Mouse (Mus musculus) lung, embryonic 16.5 days (tissue): ENCODE measurements around the gene 4930442H23Rik. TPM values are rescaled to one million over a fixed set of nuclear protein-coding genes. Genes with fewer than 3 reads are reported as not detected.

Source experiments
- ATAC-seq: fragments of 200-750 bp; cut with Nextera tagmentation; 2 replicates; pipeline ENCODE4 v1.8.0; 2017; ENCODE audit warnings: low read depth, mild to moderate bottlenecking, moderate library complexity
- H3K27ac ChIP-seq: fragments of 300-500 bp; sonication (generic); 2 replicates; pipeline ENCODE4 v1.5.1; 2014; ENCODE audit warnings: mild to moderate bottlenecking, control low read depth, low read length
- H3K27me3 ChIP-seq: fragments of 300-500 bp; sonication (generic); 2 replicates; pipeline ENCODE4 v1.6.1; 2014; ENCODE audit warnings: low read depth, low read length, mixed read lengths; ENCODE audit not compliant: control insufficient read depth, insufficient read depth
- H3K36me3 ChIP-seq: fragments of 300-500 bp; sonication (generic); 2 replicates; pipeline ENCODE4 v1.6.1; 2014; ENCODE audit warnings: low read length; ENCODE audit not compliant: control insufficient read depth, insufficient read depth
- H3K4me1 ChIP-seq: fragments of 300-500 bp; sonication (generic); replicated peaks from 2 replicates; pipeline ENCODE4 v1.6.1; 2014; ENCODE audit warnings: low read length, mixed read lengths; ENCODE audit not compliant: control insufficient read depth, insufficient read depth
- H3K4me2 ChIP-seq: fragments of 300-500 bp; sonication (generic); 2 replicates; pipeline ENCODE4 v1.6.1; 2014; ENCODE audit warnings: low read depth, low read length, control low read depth
- H3K4me3 ChIP-seq: fragments of 300-500 bp; sonication (generic); 2 replicates; pipeline ENCODE4 v1.5.1; 2014; ENCODE audit warnings: mild to moderate bottlenecking, low read length, control low read depth
- H3K9ac ChIP-seq: fragments of 300-500 bp; sonication (generic); 2 replicates; pipeline ENCODE4 v1.6.1; 2014; ENCODE audit warnings: low read length, control low read depth
- H3K9me3 ChIP-seq: fragments of 300-500 bp; sonication (generic); 2 replicates; pipeline ENCODE4 v1.6.1; 2016; ENCODE audit warnings: low read length; ENCODE audit not compliant: control insufficient read depth
- WGBS: fragments of 180-500 bp; shearing (Covaris S2); extraction: QIAGEN DNeasy Blood & Tissue Kit; methylation state at CpG from one replicate; pipeline ENCODE4 v1.1.7; 2014; 5-methylcytosine and 5-hydroxymethylcytosine counted together
- polyA plus RNA-seq: library from polyadenylated mRNA; unstranded; fragments of >200 nt; fragmentation: Nextera tagmentation; extraction: Ambion mirVana; gene quantifications from 2 replicates; pipeline ENCODE4 v1.2.1, GENCODE M21; 2015

Gene 4930442H23Rik
- polyA plus RNA-seq, 1 experiment from 2014 or later = not detected

DNA sequence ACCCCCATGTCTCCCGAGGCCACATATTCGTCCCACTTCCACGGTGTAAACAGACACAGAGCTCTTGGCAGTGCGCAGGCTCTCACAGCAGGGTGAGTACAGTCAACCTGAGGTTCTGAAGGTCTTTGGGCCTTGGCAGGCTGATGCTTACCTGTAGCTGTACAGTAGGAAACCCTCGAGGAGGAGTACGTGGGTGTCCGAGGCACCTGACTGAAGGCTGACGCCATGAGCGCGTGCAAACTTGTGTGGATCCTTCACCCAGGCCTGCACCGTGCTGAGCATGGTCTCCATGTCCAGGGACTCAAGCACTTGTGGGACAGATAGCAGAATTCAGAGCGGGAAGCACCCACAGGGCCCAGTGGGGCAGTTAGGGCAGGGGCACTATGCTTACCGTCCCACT, 16.5 kb upstream of the 4930442H23Rik start:
- Histone ChIP-seq H3K4me3 (no peak overlapping the region), H3K4me1 (no peaks in the 10 kb centered on the region), H3K36me3 (no peaks in the 10 kb centered on the region), H3K4me2 (no peak overlapping the region), H3K27me3 (peaks cover 19% of the 10 kb centered on the region), H3K9me3 (no peaks in the 10 kb centered on the region), H3K27ac (no peak overlapping the region), H3K9ac (no peak overlapping the region)
- 75% methylated on average over 13 of the region's 13 CpGs for WGBS
- no peak for ATAC-seq

DNA sequence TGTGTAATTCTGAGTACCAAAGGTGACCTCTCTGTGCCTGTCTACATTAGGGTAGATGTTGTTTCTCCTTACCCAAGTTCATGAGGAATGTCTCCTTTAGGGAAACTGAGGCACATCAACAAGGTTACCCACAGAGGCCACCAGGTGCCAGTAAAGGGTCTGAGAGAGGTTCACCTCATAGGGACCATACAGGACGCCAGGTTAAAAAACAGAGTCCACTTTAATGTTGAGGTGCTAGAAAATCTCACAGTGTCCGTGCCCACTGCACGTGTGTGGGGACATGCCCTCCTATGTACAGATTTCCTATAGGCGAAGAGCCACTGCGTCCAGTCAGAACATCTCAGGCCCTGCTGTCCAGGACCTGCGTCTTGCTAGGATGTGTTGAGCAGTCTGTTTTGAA, 15.3 kb upstream of the 4930442H23Rik start:
- Histone ChIP-seq H3K4me3 (no peak overlapping the region), H3K4me1 (0 out of 2 replicates have a peak, but pooled peaks cover 2% of the 10 kb centered on the region), H3K9me3 (no peaks in the 10 kb centered on the region), H3K4me2 (no peak overlapping the region), H3K27ac (no peak overlapping the region), H3K9ac (no peak overlapping the region), H3K36me3 (no peaks in the 10 kb centered on the region), H3K27me3 (peaks cover 31% of the 10 kb centered on the region)
- WGBS = 80% methylated on average over 6 of the region's 6 CpGs
- ATAC-seq = no peak

DNA sequence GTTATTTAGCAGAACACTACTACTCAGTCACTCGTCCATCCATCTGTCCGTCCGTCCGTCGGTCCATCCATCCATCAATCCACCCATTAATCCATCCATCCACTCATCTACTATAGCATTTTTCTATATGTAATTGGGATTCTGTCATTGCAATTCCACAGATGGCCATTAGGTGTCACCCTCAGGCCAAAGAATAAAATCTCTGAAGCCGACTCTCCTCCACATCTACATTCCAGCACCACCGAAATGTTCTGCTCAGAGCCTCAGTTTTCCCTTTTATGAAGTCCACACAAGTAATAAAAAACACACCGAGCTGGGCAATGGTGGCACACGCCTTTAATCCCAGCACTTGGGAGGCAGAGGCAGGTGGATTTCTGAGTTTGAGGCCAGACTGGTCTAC, 14.6 kb upstream of the 4930442H23Rik start:
- no peak overlapping the region for H3K27ac ChIP-seq
- peaks cover 37% of the 10 kb centered on the region for H3K27me3 ChIP-seq
- H3K4me2 ChIP-seq = no peak overlapping the region
- H3K4me3 ChIP-seq = no peak overlapping the region
- H3K9ac ChIP-seq = no peak overlapping the region
- 2% methylated on average over 9 of the region's 9 CpGs for WGBS
- H3K36me3 ChIP-seq = no peaks in the 10 kb centered on the region
- peaks cover 3% of the 10 kb centered on the region; the same call in 1 of the 2 replicates for H3K4me1 ChIP-seq
- no peak for ATAC-seq
- H3K9me3 ChIP-seq = no peaks in the 10 kb centered on the region

DNA sequence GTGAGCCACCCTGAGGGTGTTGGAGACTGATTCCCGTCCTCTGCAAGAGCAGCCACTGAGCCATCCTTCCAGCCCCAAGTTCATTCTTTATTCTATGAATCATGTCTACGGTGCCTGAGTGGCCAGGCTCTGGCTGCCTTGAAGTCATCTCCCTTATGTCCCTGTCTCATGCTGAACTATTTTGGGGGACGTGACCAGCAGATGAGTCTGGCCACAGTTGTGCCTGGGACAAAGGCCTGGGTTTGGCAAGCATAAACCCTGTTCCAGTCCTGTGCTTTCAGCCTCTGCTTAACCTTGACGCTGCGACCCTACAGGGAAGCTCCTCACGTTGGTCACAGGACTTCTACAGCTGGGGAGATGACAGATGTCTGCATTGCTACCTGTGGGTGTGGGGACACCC, 13.7 kb upstream of the 4930442H23Rik start:
- Histone ChIP-seq H3K4me2 (no peak overlapping the region), H3K4me3 (no peak overlapping the region), H3K9ac (no peak overlapping the region), H3K9me3 (no peaks in the 10 kb centered on the region), H3K4me1 (peaks cover 9% of the 10 kb centered on the region), H3K27me3 (peaks cover 40% of the 10 kb centered on the region), H3K27ac (no peak overlapping the region), H3K36me3 (no peaks in the 10 kb centered on the region)
- 43% methylated on average over 6 of the region's 6 CpGs for WGBS
- ATAC-seq = no peak

DNA sequence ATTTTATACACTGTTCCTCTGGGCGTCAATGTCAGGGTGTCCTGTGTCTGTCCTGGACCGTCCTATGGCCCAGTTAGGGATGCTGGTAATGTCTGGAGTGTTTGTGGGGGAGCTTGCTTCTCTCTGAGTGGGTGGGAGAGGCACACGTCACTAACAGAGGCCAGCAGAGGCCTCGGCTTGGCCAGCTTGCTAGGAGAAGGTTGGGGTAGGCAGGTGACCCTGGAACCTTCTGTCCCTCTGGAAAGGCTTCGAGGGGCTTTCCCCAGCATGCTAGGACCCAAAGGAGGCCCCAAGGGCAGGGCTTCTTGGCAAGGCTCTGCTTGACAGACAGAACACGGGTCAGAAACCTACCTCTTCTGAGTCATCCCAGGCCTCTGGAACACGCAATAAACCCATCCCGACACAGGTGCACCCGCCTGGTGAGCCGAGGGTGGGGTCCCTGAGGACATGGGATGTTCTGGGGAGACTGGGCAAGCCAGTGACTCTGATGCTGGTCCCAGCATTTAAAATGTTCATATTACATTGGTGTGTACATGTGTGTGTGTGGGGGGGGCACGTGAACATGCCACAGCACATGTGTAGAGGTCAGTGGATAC, 12.9 kb upstream of the 4930442H23Rik start:
- Histone ChIP-seq H3K4me1 (peaks cover 15% of the 10 kb centered on the region), H3K9ac (no peak overlapping the region), H3K27ac (no peak overlapping the region), H3K27me3 (peaks cover 40% of the 10 kb centered on the region), H3K36me3 (no peaks in the 10 kb centered on the region), H3K9me3 (no peaks in the 10 kb centered on the region), H3K4me2 (no peak overlapping the region), H3K4me3 (no peak overlapping the region)
- ATAC-seq = no peak
- WGBS = 58% methylated on average over 11 of the region's 11 CpGs

DNA sequence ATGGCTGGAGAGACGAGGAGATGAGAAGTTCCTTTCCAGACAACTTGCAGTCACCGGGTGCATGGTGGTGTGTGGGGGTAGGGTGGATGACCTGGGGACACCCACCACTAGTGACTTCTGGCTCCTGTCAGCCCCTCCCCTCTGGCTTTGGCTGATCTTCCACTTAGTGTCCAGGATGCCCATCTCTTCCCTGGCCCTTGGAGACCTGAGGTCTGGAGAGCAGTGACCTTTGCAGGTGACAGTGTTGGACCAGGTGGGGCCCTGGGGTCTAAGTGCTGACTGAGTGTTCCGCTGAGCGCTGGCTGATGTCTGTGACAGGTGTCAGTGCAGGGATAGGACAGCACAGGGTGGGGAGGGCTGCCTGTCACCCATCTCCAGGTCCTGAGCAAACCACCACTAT, 11.7 kb upstream of the 4930442H23Rik start:
- peak overlapping the region; percentile 54; the same call in 1 of the 2 replicates for H3K27ac ChIP-seq
- no peak for ATAC-seq
- no peak overlapping the region for H3K4me2 ChIP-seq
- H3K4me1 ChIP-seq = peaks cover 23% of the 10 kb centered on the region
- H3K4me3 ChIP-seq = no peak overlapping the region
- whole genome bisulfite sequencing = 57% methylated on average over 4 of the region's 4 CpGs
- H3K27me3 ChIP-seq = peaks cover 40% of the 10 kb centered on the region
- H3K9me3 ChIP-seq = no peaks in the 10 kb centered on the region
- peaks cover 6% of the 10 kb centered on the region for H3K36me3 ChIP-seq
- H3K9ac ChIP-seq = peak overlapping the region; percentile 56

DNA sequence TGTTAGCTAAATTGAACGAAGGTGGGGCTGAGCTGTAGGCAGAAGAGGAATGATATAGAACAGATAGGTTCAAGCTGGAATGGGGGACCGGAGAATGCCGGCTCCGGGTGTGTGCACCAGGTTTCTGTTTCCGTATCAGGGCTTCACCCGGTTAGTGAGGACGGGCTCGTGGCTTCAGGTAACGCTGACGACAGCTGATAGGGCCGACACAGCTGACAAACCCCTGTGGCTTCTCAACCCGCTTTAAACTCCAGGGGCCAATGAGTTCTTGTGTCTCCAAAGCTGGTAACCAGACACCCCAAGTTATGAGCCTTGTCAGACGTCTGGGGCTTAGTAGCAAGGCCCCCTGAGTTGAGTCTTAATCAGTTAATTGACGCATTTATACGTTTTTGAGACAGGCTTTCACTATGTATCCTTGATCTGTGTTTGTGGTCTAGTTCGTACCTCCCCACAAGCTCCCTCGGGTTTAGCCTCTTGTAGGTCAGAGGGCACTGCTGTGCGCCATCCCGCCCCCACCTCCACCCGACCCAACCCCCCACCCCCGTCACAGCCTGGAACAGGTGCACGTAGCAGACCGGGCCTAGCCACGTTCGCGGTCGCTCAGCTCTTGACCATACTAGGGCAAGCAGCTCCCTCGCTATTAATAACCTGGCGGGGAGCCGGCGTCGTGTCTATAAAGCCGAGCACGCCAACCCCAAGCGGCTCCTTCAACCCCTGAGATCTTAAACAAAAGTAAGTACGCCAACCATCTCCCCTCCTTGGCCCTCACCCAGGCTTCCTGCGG, 10.5 kb upstream of the 4930442H23Rik start:
- Histone ChIP-seq H3K9me3 (no peaks in the 10 kb centered on the region), H3K4me2 (peak overlapping the region; percentile 33; the same call in 1 of the 2 replicates), H3K27me3 (peaks cover 40% of the 10 kb centered on the region), H3K27ac (peak overlapping the region; percentile 54; the same call in 1 of the 2 replicates), H3K9ac (peak overlapping the region; percentile 56; the same call in 1 of the 2 replicates), H3K36me3 (peaks cover 9% of the 10 kb centered on the region), H3K4me1 (peaks cover 23% of the 10 kb centered on the region), H3K4me3 (0 out of 2 replicates have a peak overlapping the region, but pooled peaks have one; percentile 15)
- WGBS = 10% methylated on average over 37 of the region's 37 CpGs
- peak; percentile 16; the same call in 1 of the 2 replicates for ATAC-seq

DNA sequence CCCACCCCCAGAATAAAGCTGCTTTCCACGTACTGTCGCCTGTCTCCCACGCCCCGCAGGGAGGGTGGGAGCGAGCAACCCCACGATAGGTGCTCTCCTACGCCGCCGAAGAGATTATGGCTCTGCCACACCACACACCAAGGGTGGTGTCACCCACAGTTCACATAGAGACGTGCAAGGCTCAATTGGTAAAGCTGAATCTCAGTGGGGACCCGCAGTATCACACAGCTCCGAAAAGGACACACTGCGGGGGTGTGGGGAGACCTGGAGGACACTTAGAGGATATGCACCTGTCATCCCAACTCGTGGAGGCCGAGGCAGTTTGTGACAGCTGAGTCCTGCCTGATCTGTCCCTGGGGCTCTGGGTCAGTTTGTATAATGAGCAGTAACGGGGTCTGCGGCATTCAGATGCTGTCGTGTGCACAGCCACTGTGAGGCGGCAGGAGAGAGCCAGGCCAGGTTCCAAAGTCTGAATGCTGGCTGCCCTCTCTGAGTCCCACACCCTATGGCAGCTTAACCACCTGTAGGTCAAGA, 9.4 kb upstream of the 4930442H23Rik start:
- Histone ChIP-seq H3K9me3 (no peaks in the 10 kb centered on the region), H3K4me2 (peak overlapping the region; percentile 95), H3K9ac (peak overlapping the region; percentile 66), H3K4me1 (peaks cover 23% of the 10 kb centered on the region), H3K27me3 (peaks cover 36% of the 10 kb centered on the region), H3K36me3 (peaks cover 12% of the 10 kb centered on the region), H3K4me3 (peak overlapping the region; percentile 50), H3K27ac (peak overlapping the region; percentile 66; the same call in 1 of the 2 replicates)
- WGBS = 4% methylated on average over 19 of the region's 19 CpGs
- peak; percentile 22 for ATAC-seq

DNA sequence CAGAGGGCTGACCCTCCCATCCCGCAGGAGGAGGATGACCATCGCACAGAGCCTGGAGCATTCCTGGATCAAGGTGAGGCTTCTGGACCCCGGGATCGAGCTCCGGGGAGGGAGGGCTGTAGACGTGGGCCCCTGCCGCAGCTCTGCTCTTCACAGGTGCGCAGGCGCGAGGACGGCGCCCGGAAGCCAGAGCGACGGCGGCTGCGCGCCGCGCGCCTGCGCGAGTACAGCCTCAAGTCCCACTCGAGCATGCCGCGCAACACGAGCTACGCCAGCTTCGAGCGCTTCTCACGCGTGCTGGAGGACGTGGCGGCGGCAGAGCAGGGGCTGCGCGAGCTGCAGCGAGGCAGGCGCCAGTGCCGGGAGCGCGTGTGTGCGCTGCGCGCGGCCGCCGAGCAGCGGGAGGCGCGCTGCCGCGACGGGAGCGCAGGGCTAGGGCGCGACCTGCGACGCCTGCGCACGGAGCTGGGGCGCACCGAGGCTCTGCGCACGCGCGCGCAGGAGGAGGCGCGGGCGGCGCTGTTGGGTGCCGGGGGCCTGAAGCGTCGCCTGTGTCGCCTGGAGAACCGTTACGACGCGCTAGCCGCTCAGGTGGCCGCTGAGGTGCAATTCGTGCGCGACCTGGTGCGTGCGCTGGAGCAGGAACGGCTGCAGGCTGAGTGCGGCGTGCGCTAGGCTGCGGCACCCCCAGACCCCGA, 8.8 kb upstream of the 4930442H23Rik start:
- Histone ChIP-seq H3K4me3 (peak overlapping the region; percentile 50), H3K27me3 (peaks cover 36% of the 10 kb centered on the region), H3K9me3 (no peaks in the 10 kb centered on the region), H3K4me2 (peak overlapping the region; percentile 95), H3K36me3 (peaks cover 12% of the 10 kb centered on the region), H3K4me1 (peaks cover 23% of the 10 kb centered on the region), H3K27ac (peak overlapping the region; percentile 82), H3K9ac (peak overlapping the region; percentile 66)
- WGBS = under 1% methylated on average over 85 of the region's 93 CpGs
- peak; percentile 90 for ATAC-seq
